8 mouse cellular contexts compared by ENCODE assay signal in the genomic region with DNA sequence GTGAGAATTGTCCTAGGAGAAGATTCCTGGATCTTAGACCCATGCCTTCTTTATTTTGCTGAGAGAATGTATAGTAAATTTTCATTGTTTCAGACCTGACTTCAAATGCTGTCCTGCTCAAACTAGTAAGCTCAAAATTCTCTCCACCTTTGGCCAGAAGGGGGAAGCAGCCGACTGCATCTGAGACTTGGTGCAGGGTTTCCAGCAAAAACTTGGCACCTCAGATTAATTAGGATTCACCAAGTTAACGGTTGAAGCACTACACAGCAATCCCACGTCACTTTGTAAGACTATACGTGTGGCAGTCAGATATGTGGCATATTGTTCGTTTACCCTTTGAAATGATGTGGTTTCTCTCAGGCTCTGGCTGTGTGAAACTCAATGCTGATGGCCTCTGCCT. TPM values are rescaled to one million over a fixed set of nuclear protein-coding genes. Genes with fewer than 3 reads are reported as not detected.
DNase-seq lines count a peak whose midpoint lies in the region; ATAC-seq and TF ChIP-seq lines count a peak whose summit lies in the region.

No protein-coding gene starts in this region.

- DNase-seq in testis, postnatal 10 days (ENCODE audit: low spot score) = peak; percentile 46
- DNase-seq in testis, postnatal 14 days (ENCODE audit: low spot score) = no peak
- peak; percentile 37 to 61 for DNase-seq in layer of hippocampus, adult 2 months (ENCODE audit: low spot score in 2 of 2)

- peak; percentile 51; the same call in 1 of the 2 replicates for ATAC-seq in forebrain, embryonic 13.5 days
- no peak for ATAC-seq in forebrain, embryonic 12.5 days (ENCODE audit: low FRiP score)
- ATAC-seq in megakaryocyte-erythroid progenitor cell, adult 5-6 weeks (replicated peaks; ENCODE audit: low FRiP score, low TSS enrichment, poor library complexity, severe bottlenecking) = peak; percentile 47; the same call in 1 of the 2 replicates
- ATAC-seq in erythroblast, adult 5-6 weeks (replicated peaks; ENCODE audit: low FRiP score, poor library complexity, severe bottlenecking) = no peak

- 27% methylated on average over 5 of the region's 5 CpGs for WGBS in forebrain, embryonic 13.5 days
- WGBS in forebrain, embryonic 12.5 days = 29% methylated on average over 5 of the region's 5 CpGs

- no peak overlapping the region for H3K9ac ChIP-seq in forebrain, embryonic 13.5 days
- H3K9ac ChIP-seq in forebrain, embryonic 12.5 days = no peak overlapping the region

- H3K9me3 ChIP-seq in forebrain, embryonic 13.5 days (replicated peaks) = no peaks in the 10 kb centered on the region
- H3K9me3 ChIP-seq in forebrain, embryonic 12.5 days = no peaks in the 10 kb centered on the region

- TF ChIP-seq POLR2A in embryonic fibroblast, embryonic 13.5 days (IDR thresholded peaks at IDR 0.05; ENCODE audit: low read depth, low read length) = no peak

- no peak overlapping the region for H3K4me3 ChIP-seq in forebrain, embryonic 13.5 days
- no peak overlapping the region for H3K4me3 ChIP-seq in forebrain, embryonic 12.5 days (replicated peaks)
- H3K4me3 ChIP-seq in embryonic fibroblast, embryonic 13.5 days (ENCODE audit: insufficient read depth, low read length) = no peak overlapping the region
- no peak overlapping the region for H3K4me3 ChIP-seq in layer of hippocampus, adult 2 months

- H3K27ac ChIP-seq in forebrain, embryonic 13.5 days = no peak overlapping the region
- H3K27ac ChIP-seq in forebrain, embryonic 12.5 days = no peak overlapping the region
- no peak overlapping the region for H3K27ac ChIP-seq in embryonic fibroblast, embryonic 13.5 days (ENCODE audit: insufficient read depth, low read length)
- H3K27ac ChIP-seq in layer of hippocampus, adult 2 months = no peak overlapping the region

- no peaks in the 10 kb centered on the region for H3K36me3 ChIP-seq in forebrain, embryonic 13.5 days (ENCODE audit: poor library complexity, severe bottlenecking)
- H3K36me3 ChIP-seq in forebrain, embryonic 12.5 days (replicated peaks) = no peaks in the 10 kb centered on the region

- H3K4me2 ChIP-seq in forebrain, embryonic 13.5 days = no peak overlapping the region
- H3K4me2 ChIP-seq in forebrain, embryonic 12.5 days = no peak overlapping the region

- 0 out of 2 replicates have a peak, but pooled peaks have one; percentile 31 for TF ChIP-seq CTCF in embryonic fibroblast, embryonic 13.5 days (IDR thresholded peaks at IDR 0.05; ENCODE audit: borderline replicate concordance, insufficient read depth, low read length)
- TF ChIP-seq CTCF in layer of hippocampus, adult 2 months (conservative IDR thresholded peaks at IDR 0.05) = peak; percentile 82

- no peaks in the 10 kb centered on the region for H3K27me3 ChIP-seq in forebrain, embryonic 13.5 days
- H3K27me3 ChIP-seq in forebrain, embryonic 12.5 days = no peaks in the 10 kb centered on the region

- H3K4me1 ChIP-seq in forebrain, embryonic 13.5 days = no peaks in the 10 kb centered on the region
- no peaks in the 10 kb centered on the region for H3K4me1 ChIP-seq in forebrain, embryonic 12.5 days
- no peaks in the 10 kb centered on the region for H3K4me1 ChIP-seq in embryonic fibroblast, embryonic 13.5 days (ENCODE audit: control insufficient read depth, insufficient read depth, low read length)

RNA-seq across cellular contexts. Expression of a gene that starts 31.9 kb away (rescaled TPM):
- polyA plus RNA-seq in forebrain, embryonic 13.5 days (2015; fragmentation: Nextera tagmentation; extraction: Ambion mirVana) = 27.3 and 28.5 TPM in 2 replicates
- polyA plus RNA-seq in forebrain, embryonic 12.5 days (2016; fragmentation: Nextera tagmentation; extraction: Ambion mirVana) = 29.6 and 31.0 TPM in 2 replicates
- 20.6 and 21.3 TPM in 2 replicates for polyA plus RNA-seq in embryonic fibroblast, embryonic 13.5 days (2011; ENCODE audit: insufficient read length, low read depth, missing spikeins)
- 10 to 100 TPM; 16.8 to 17.9 TPM for total RNA-seq in layer of hippocampus, adult 2 months (2021)
- total RNA-seq in megakaryocyte-erythroid progenitor cell, adult 5-6 weeks (2014; fragmentation: Nextera tagmentation) = 25.5 and 40.9 TPM in 2 replicates
- 19.7 and 35.4 TPM in 2 replicates for total RNA-seq in megakaryocyte-erythroid progenitor cell, adult 5-6 weeks (2017)
- 0.58 and 16.5 TPM in 2 replicates for total RNA-seq in erythroblast, adult 5-6 weeks (2015; ENCODE audit: low replicate concordance)
- 2.2 and 4.3 TPM in 2 replicates for total RNA-seq in erythroblast, adult 5-6 weeks (2017; ENCODE audit: low replicate concordance)

Comparison
In these comparisons a context has a peak if more than half of its experiments do, and no peak if none do; other contexts are left out.
1. ATAC-seq: peak in forebrain, embryonic 13.5 days (single experiment) and megakaryocyte-erythroid progenitor cell, adult 5-6 weeks (single experiment); none in forebrain, embryonic 12.5 days (single experiment) and erythroblast, adult 5-6 weeks (single experiment).